Mouse (Mus musculus) right cerebral cortex, postnatal 4 days (tissue): ENCODE measurements around the gene Tuba1c.

Experiments
- DNase-seq: peaks from one replicate; pipeline ENCODE4 v3.0.0-alpha.2; 2022

Tuba1c gene

GRCm38 (mm10) chr15:99029619-99030584 lies at the start of gene Tuba1c:
Gene Tuba1c, plus strand, starts transcription at chr15:99029891.
- DNase-seq: peak; percentile 30

DNA sequence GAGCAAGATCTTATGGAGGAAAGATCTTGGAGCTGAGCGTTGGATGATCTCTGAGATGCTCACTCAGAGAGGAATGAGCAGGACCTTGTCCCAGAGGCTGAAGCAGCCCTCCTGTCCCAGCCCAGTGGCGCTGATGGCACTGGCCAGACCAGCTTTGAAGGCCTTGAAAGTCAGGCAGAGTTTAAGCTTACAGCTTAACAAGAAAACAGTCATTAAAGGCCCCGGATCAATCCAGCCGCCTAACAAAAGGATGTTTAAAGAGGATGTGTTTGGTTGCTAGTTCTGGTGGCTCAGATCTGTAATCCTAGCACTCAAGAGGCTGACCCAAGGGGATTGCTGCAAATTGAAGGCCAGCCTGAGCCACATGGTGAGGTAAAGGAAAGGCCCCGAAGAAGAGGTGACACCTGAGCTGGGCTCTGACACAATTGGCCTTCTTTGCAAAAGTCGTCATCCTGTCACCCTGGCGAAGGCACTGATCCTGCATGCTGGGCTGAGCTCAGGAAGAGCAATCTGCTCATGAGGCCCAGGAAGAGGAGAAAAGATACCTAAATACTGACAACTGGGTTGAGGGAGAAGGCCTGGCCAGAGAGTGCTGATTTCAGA lies 49.6 kb upstream of the Tuba1c start:
- no peak for DNase-seq

DNA sequence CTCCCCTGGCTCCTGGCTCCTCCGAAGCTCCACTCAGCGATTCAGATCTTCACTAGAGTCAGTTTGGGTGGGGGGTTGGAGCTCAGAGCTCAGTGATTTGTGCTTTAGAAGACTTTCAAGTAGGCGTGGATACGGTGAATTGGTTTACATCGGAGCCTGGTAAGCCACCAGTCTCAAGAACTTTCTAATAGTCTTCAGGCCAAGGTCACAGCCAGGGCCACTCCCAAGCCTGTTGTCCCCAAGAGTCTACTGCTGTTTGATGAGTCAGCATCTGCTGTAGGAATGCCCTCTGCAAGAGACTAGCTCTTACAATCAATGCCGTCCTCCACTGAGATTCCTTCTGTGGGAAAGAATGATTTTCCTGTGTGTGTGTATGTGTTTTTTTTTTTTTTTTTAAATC lies 47.6 kb upstream of the Tuba1c start:
- no peak for DNase-seq

DNA sequence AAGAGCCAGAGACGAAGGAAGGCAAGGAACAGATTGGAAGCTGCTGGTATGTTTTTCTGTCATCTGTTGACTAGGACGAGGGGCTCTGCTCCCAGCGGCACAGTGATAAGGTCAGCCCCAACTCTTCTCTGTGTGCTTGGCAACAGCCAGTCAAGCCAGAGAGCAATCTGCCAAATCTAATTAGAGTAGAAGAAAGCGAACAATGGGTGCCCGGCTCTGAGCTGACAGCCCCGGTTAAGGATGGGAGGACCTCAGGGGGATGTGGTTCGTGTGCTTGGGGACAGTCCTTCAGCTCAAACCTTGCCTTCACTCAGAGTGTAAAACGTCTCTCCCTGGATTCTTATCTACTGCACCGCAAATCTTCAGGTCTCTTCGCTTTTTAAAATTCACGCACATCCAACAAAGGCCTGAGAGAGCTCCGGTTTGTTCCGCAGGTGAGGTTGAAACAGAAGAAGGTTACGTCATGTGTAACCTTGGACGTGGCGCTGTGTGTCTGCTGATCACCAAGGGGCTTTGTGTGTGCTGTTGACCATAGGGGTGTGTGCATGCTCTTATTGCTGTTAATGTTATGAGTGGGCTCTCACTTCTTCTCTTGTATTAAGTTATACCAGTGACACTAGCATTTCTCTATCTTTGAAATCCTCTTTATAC lies 46.1 kb upstream of the Tuba1c start:
- DNase-seq: no peak

DNA sequence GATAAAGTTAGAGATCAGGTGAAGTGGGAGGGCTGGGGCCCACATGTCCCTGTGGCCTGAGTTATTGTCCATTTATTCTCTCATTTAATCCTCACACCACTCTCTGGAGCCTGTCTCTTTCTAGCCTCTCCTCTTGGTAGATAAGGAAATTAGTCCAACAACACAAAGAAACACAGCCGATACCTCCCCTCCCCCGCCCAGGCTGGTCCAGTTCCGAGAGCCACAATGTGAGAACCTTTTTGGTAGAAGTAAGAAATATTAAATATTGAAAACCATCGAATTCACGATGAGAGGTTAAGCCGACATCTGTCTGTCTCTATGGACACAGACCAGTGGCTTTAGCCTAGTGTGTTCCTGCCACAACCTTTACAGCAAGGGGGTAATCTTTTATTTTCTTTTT lies 45.0 kb upstream of the Tuba1c start:
- DNase-seq: no peak

DNA sequence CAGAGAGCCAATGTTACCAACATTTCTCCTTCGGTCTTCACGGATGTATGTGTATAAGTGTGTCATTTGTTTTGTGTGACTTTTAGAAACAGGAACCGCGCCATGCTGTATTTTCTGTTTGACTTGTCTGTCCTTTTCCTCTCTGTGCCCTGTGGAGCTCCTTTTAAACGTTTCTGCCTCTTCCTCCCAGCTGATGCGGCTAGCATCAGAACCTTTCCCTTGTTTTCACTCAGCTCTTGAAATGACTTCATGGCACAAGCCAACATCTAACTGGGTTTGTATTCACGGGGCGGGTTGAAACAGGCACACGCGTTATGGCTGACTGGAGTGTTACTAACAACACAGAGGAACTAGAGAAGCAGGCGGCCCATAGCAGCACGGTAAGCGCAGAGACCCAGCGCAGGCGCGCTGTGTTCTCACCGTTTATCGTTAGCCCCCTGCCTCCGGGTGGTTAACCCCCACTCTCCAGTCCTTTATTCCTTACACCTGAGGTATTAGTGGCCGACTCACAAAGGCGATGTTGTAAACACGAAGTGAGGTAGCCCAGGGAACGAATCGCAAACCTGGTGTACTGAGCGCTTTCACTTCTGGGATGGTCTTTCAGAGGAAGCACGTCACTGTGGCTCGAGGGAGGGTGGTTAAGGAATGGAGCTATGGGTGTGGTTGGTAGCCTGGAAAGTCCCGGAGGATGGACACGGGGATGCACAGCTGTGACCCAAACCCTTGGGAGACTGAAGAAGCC lies 44.3 kb upstream of the Tuba1c start:
- DNase-seq: no peak

GRCm38 (mm10) chr15:98985982-98986715 lies 43.5 kb upstream of the Tuba1c start:
- DNase-seq: no peak

- no peak for DNase-seq
Observed at GRCm38 (mm10) chr15:98987077-98987630, 42.5 kb upstream of the Tuba1c start.

DNA sequence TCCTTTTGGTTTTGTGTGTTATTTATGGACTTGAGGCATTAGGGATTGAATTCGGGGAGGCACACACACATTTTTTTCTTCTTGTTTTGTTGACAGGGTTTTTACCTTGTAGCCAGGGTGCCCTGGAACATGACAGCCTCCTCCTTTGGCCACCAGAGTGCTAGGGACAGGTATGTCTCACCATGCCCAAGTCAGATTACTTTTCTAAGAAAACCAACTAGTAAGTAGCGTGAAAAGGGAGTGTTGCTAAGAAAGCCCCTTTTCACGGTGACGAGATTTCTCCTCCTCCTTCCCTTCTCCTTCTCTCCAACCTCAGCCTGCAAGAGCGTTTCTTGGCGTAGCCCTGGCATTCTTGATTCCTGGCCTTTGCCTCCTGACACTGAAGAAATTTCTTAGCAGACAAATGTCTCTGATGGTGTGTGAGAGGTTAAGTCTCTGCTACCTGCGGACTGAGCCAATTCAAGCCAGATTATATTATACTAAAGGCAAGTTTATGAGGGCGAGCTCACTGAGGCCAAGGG lies 42.0 kb upstream of the Tuba1c start:
- DNase-seq: no peak

GRCm38 (mm10) chr15:98988787-98989186 lies 40.9 kb upstream of the Tuba1c start:
- DNase-seq: no peak

- no peak for DNase-seq
Observed at GRCm38 (mm10) chr15:98989701-98990430, 39.8 kb upstream of the Tuba1c start.

DNA sequence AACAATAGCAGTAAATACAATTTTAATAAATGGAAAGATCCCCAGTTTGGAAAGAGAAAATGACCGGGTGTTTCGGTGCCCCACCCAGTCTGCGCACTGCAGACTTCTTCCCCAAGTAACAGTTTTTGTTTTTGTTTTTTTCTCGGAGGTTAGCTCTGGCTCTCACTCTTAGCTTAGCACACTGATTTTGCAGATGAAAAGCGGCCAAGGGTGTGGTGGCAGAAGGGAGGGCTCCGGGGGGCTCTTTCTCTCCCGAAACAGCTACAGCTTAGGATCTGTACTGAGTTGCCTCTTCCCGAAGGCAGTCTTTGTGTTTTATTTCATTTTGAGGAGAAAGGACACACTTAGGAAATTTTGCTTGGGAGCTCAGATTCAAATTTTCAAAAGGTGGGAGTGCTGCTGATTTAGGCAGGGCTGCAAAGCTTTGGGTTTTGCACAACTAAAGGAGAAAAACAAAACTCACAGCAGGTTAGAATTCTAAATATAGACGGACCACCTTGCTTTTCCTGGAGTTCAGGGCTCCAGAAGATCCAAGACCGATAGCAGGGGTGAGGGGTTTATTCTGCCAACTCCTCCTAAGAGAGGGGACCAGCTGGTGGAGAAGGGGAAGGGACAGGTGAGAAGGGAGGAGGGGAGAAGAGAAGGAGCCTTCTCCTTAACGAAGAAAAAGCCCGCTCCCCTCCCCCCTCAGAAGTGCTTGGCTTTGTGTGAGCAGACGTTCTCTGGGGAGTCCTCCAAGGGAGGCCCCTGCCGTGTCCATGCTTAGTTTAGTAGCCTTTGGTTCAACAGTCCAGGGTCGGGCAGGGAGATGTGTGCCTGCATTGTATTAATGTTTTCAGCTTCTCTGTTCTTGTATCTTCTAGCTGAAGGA lies 38.8 kb upstream of the Tuba1c start:
- no peak for DNase-seq

GRCm38 (mm10) chr15:98991540-98992050 lies 38.1 kb upstream of the Tuba1c start:
- DNase-seq: no peak

DNA sequence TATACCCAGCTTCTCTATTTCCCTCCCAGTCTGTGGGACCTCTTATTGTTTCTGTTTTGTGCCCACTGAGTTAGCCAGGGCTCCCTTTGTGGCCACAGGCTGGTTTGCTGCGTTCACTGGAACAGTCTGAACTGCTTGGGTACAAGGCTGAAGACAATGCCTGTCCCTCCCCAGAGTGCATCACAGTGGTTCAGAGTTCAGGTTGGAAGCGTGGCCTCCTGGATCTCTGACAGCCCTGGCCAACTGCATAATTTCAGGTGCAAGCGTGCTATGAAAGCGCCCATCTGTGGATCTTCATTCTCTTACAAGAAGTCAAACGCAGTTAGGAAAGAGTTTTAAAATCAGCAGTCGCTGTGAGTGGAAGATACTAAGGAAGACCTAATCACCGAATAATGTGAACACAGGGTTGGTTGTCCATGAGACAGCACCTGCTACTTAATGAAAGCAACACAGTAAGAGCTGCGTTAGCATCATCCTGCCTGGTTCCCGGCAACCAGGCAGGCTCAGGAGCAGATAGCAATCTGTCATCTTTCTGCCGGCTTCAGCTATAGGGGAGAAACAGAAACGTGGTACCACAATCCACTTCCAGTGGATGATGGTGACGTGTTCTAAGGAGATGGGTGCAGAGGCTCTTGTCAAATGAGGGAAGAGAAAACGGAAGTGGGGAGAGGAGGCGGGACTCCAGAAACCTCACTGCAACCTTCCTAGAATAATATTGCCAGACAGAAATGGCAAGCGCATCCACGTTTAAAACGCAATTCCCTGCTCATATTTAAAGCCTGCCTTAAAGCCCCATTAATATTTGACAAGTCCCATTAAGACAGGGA lies 37.4 kb upstream of the Tuba1c start:
- DNase-seq: no peak

GRCm38 (mm10) chr15:98993093-98993793 lies 36.4 kb upstream of the Tuba1c start:
- peak; percentile 97 for DNase-seq

DNA sequence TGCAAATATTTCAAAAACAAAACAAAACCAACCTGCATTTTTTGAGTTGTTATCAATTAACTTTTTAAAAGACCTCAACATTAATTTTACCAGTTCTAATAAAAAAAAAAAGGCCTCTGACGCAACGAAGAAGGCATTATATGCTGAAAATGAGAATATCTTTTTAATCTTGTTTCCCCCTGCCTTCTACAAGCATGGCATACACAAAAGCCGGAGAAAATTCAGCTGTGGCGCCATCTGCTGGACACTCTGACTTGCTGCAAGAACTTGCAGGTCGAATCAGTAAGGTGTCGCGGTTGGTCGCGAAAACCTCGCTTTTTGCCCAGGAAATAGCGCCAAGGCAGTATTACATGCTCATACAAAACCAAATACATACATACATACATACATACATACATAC lies 35.8 kb upstream of the Tuba1c start:
- DNase-seq: peak; percentile 96

DNA sequence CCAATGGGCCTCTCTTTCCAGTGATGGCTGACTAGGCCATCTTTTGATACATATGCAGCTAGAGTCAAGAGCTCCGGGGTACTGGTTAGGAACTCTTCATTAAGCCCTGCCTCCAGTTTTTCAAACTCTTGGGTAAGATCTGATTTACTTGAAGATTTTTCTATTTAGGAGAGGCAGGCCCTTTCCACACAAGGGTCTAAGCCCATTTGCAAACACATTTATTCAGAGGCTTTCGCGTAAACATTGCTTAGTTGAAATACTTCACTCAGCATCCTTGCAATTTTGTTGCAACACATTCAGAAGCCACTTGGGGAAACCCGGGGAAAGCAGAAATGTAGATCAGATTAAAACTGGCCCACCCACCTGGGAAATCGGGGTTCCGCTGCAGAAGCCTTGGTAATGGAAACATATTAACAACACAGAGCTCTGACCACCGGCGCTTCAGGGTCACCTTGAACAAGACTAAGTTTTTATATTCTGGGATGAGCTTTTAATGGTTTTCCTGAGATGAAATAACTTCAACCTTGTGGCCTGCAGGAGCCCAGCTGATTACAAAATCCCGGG lies 34.7 kb upstream of the Tuba1c start:
- no peak for DNase-seq

GRCm38 (mm10) chr15:98996840-98997239 lies 32.9 kb upstream of the Tuba1c start:
- no peak for DNase-seq
